8 mouse cellular contexts compared by ENCODE assay signal in the genomic region with DNA sequence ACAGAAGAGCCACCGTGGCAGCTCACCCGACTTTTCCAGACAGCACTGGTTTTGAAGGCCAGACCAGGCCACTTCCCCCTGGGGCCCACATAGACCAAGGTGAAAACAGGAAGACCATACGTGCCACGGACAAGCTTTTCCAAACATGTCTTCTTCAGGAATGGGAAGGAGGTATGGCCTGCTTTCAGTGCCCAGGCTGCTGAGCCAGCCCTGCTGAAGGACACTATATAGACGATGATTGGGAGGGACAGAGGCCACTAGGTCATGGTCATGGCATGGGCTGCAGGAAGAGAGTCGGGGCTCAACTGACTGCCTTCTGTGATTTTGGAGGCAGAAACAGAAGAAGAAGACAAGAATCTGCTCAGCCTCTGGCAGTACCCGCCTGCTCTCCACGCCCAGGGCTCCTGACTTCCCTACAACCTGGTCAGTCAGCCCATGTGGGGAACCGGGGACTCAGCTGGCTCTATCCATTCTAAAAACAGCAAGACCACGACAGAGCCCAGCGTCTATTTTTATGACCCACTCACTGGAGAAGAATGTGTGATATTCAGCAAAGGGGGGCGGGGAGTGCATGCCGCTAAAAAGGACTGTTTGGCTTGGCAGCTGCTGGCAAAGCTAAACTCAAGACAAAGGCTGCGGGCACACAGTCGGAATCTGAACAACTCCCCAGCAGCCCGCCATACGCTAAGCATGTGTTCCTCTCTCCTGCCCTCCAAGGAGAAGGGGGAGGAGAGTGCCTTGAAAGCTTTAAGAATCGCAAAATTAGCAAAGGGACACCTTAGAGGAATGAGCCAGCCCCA. TPM values are rescaled to one million over a fixed set of nuclear protein-coding genes. Genes with fewer than 3 reads are reported as not detected.
DNase-seq lines count a peak whose midpoint lies in the region; ATAC-seq and TF ChIP-seq lines count a peak whose summit lies in the region.

No protein-coding gene starts in this region.

- no peak for TF ChIP-seq CTCF in midbrain, postnatal 0 days (IDR thresholded peaks at IDR 0.05)

- H3K27ac ChIP-seq in liver, embryonic 12.5 days, result 0 out of 2 replicates have a peak overlapping the region, but pooled peaks have one; percentile 39
- no peak overlapping the region for H3K27ac ChIP-seq in liver, embryonic 11.5 days (ENCODE audit: low read depth, low read length)
- peak overlapping the region; percentile 66 for H3K27ac ChIP-seq in forebrain, embryonic 12.5 days
- H3K27ac ChIP-seq in midbrain, postnatal 0 days (ENCODE audit: low read depth, low read length), result peak overlapping the region; percentile 65

- no peak overlapping the region for H3K4me3 ChIP-seq in liver, embryonic 12.5 days
- H3K4me3 ChIP-seq in liver, embryonic 11.5 days (ENCODE audit: low read depth, low read length), result no peak overlapping the region
- H3K4me3 ChIP-seq in forebrain, embryonic 12.5 days (replicated peaks), result no peak overlapping the region
- no peak overlapping the region for H3K4me3 ChIP-seq in midbrain, postnatal 0 days (ENCODE audit: low read depth, low read length)

- H3K27me3 ChIP-seq in liver, embryonic 12.5 days (replicated peaks), result no peaks in the 10 kb centered on the region
- H3K27me3 ChIP-seq in liver, embryonic 11.5 days (replicated peaks; ENCODE audit: control insufficient read depth, insufficient read depth, low read length), result no peaks in the 10 kb centered on the region
- no peaks in the 10 kb centered on the region for H3K27me3 ChIP-seq in forebrain, embryonic 12.5 days
- no peaks in the 10 kb centered on the region for H3K27me3 ChIP-seq in midbrain, postnatal 0 days (ENCODE audit: insufficient read depth, low read length)

- no peak overlapping the region for H3K4me2 ChIP-seq in liver, embryonic 12.5 days
- no peak overlapping the region for H3K4me2 ChIP-seq in liver, embryonic 11.5 days
- no peak overlapping the region for H3K4me2 ChIP-seq in forebrain, embryonic 12.5 days
- H3K4me2 ChIP-seq in midbrain, postnatal 0 days (ENCODE audit: low read depth, low read length, poor library complexity, severe bottlenecking), result peak overlapping the region; percentile 6; the same call in 1 of the 2 replicates

- no peaks in the 10 kb centered on the region for H3K9me3 ChIP-seq in liver, embryonic 12.5 days (replicated peaks)
- no peaks in the 10 kb centered on the region for H3K9me3 ChIP-seq in liver, embryonic 11.5 days (ENCODE audit: control insufficient read depth, low read length)
- H3K9me3 ChIP-seq in forebrain, embryonic 12.5 days, result no peaks in the 10 kb centered on the region
- H3K9me3 ChIP-seq in midbrain, postnatal 0 days (ENCODE audit: low read length), result no peaks in the 10 kb centered on the region

- WGBS in liver, embryonic 12.5 days (ENCODE audit: insufficient replicate concordance), result 64% methylated on average over 18 of the region's 18 CpGs
- WGBS in liver, embryonic 11.5 days, result 65% methylated on average over 18 of the region's 18 CpGs
- WGBS in forebrain, embryonic 12.5 days, result 73% methylated on average over 18 of the region's 18 CpGs
- WGBS in midbrain, postnatal 0 days, result 51% methylated on average over 18 of the region's 18 CpGs

- ATAC-seq in liver, embryonic 12.5 days, result no peak
- no peak for ATAC-seq in liver, embryonic 11.5 days (replicated peaks; ENCODE audit: low FRiP score)
- 0 out of 2 replicates have a peak, but pooled peaks have one; percentile 44 for ATAC-seq in forebrain, embryonic 12.5 days (ENCODE audit: low FRiP score)
- no peak for ATAC-seq in midbrain, postnatal 0 days (ENCODE audit: low FRiP score)

- peaks cover 25% of the 10 kb centered on the region for H3K36me3 ChIP-seq in liver, embryonic 12.5 days
- H3K36me3 ChIP-seq in liver, embryonic 11.5 days (ENCODE audit: control insufficient read depth, insufficient read depth, low read length), result peaks cover 6% of the 10 kb centered on the region
- peaks cover 6% of the 10 kb centered on the region for H3K36me3 ChIP-seq in forebrain, embryonic 12.5 days (replicated peaks)
- peaks cover 7% of the 10 kb centered on the region for H3K36me3 ChIP-seq in midbrain, postnatal 0 days (ENCODE audit: insufficient read depth, low read length)

- no peak for DNase-seq in liver, embryonic 11.5 days (ENCODE audit: low spot score)
- peak; percentile 81 for DNase-seq in heart, postnatal 4 days
- DNase-seq in left cerebral cortex, adult 9 months (ENCODE audit: low spot score in 2 of 2), result peak; percentile 62 to 81
- DNase-seq in midbrain, postnatal 0 days (ENCODE audit: low spot score), result peak; percentile 66
- DNase-seq in thymus, postnatal 10 days (ENCODE audit: low spot score in 2 of 2), result no peak
- DNase-seq in spleen, adult 18-20 months, result no peak

- peaks cover 19% of the 10 kb centered on the region for H3K4me1 ChIP-seq in liver, embryonic 12.5 days
- H3K4me1 ChIP-seq in liver, embryonic 11.5 days (replicated peaks; ENCODE audit: control insufficient read depth, insufficient read depth, low read length), result peaks cover 3% of the 10 kb centered on the region; the same call in 1 of the 2 replicates
- peaks cover 19% of the 10 kb centered on the region for H3K4me1 ChIP-seq in forebrain, embryonic 12.5 days
- H3K4me1 ChIP-seq in midbrain, postnatal 0 days (ENCODE audit: insufficient read depth, low read length), result peaks cover 7% of the 10 kb centered on the region

- H3K9ac ChIP-seq in liver, embryonic 12.5 days, result no peak overlapping the region
- H3K9ac ChIP-seq in liver, embryonic 11.5 days (ENCODE audit: low read depth, low read length), result no peak overlapping the region
- H3K9ac ChIP-seq in forebrain, embryonic 12.5 days, result no peak overlapping the region
- no peak overlapping the region for H3K9ac ChIP-seq in midbrain, postnatal 0 days (replicated peaks; ENCODE audit: low read length, poor library complexity, severe bottlenecking)

RNA-seq across cellular contexts. Expression of a gene that starts 19.4 kb away (rescaled TPM):
- polyA plus RNA-seq in liver, embryonic 12.5 days (2016; fragmentation: Nextera tagmentation; extraction: Ambion mirVana), result 9.4 and 10.2 TPM in 2 replicates
- 16.3 and 17.5 TPM in 2 replicates for polyA plus RNA-seq in liver, embryonic 11.5 days (2014; fragmentation: Nextera tagmentation; extraction: Ambion mirVana)
- 22.8 and 23.1 TPM in 2 replicates for polyA plus RNA-seq in forebrain, embryonic 12.5 days (2016; fragmentation: Nextera tagmentation; extraction: Ambion mirVana)
- total RNA-seq in heart, postnatal 4 days (2021), result 100 to 1,000 TPM; 173 to 189 TPM
- total RNA-seq in midbrain, postnatal 0 days (2014; rRNA removed), result 87.6 and 88.0 TPM in 2 replicates
- 30.1 and 31.4 TPM in 2 replicates for polyA plus RNA-seq in midbrain, postnatal 0 days (2015; fragmentation: Nextera tagmentation; extraction: Ambion mirVana)

Comparison
In these comparisons a context has a peak if more than half of its experiments do, and no peak if none do; other contexts are left out.
1. DNase-seq: peak in heart, postnatal 4 days (single experiment), left cerebral cortex, adult 9 months (2 of 2) and midbrain, postnatal 0 days (single experiment); none in liver, embryonic 11.5 days (single experiment), thymus, postnatal 10 days (0 of 2) and spleen, adult 18-20 months (0 of 2).